ENCODE assay signal across 24 mouse cellular contexts in genomic region chr5:125799622-125800021, GRCm38 (mm10).
A peak's percentile ranks its signal among the peaks of the same experiment; 100 is the strongest.
DNase-seq lines count a peak whose midpoint lies in the region; ATAC-seq and TF ChIP-seq lines count a peak whose summit lies in the region.
"Had no signal": no experiment of that assay in that cellular context is flagged by ENCODE, and none has a peak within 500 bp of the region (broad histone marks: within the 10 kb centered on the region; RNA-seq: fewer than 3 reads in every experiment).

No protein-coding gene starts in this region.

- H3K9ac ChIP-seq in midbrain, embryonic 11.5 days (ENCODE audit: low read length): no peak overlapping the region
- H3K9ac ChIP-seq in midbrain, embryonic 16.5 days (ENCODE audit: low read depth, low read length): no peak overlapping the region
- no peak overlapping the region for H3K9ac ChIP-seq in forebrain, embryonic 11.5 days (ENCODE audit: low read length)
- no peak overlapping the region for H3K9ac ChIP-seq in forebrain, postnatal 0 days
- H3K9ac ChIP-seq: embryonic facial prominence, embryonic 12.5 days; heart, embryonic 12.5 days; hindbrain, embryonic 14.5 days; limb, embryonic 12.5 days; liver, postnatal 0 days had no signal

- H3K4me2 ChIP-seq in midbrain, embryonic 11.5 days: peak overlapping the region; percentile 29
- H3K4me2 ChIP-seq in midbrain, embryonic 16.5 days (ENCODE audit: low read length): no peak overlapping the region
- peak overlapping the region; percentile 36 for H3K4me2 ChIP-seq in forebrain, embryonic 11.5 days (ENCODE audit: low read depth, low read length, severe bottlenecking)
- H3K4me2 ChIP-seq in forebrain, postnatal 0 days (ENCODE audit: low read depth): peak overlapping the region; percentile 19; the same call in 1 of the 2 replicates
- H3K4me2 ChIP-seq: embryonic facial prominence, embryonic 12.5 days; heart, embryonic 12.5 days; hindbrain, embryonic 14.5 days; limb, embryonic 12.5 days; liver, embryonic 11.5 days had no signal

- no peaks in the 10 kb centered on the region for H3K9me3 ChIP-seq in midbrain, embryonic 11.5 days (ENCODE audit: control insufficient read depth, low read length)
- no peaks in the 10 kb centered on the region for H3K9me3 ChIP-seq in midbrain, embryonic 16.5 days (replicated peaks; ENCODE audit: control insufficient read depth, low read length, poor library complexity, severe bottlenecking)
- no peaks in the 10 kb centered on the region for H3K9me3 ChIP-seq in forebrain, embryonic 11.5 days (ENCODE audit: control insufficient read depth, low read length)
- H3K9me3 ChIP-seq in forebrain, postnatal 0 days (ENCODE audit: low read length): no peaks in the 10 kb centered on the region
- H3K9me3 ChIP-seq: embryonic facial prominence, embryonic 12.5 days had no signal

- H3K27me3 ChIP-seq in midbrain, embryonic 11.5 days (ENCODE audit: control insufficient read depth, insufficient read depth, low read length): no peaks in the 10 kb centered on the region
- no peaks in the 10 kb centered on the region for H3K27me3 ChIP-seq in midbrain, embryonic 16.5 days (ENCODE audit: control insufficient read depth, insufficient read depth, low read depth, low read length)
- H3K27me3 ChIP-seq in forebrain, embryonic 11.5 days (ENCODE audit: control insufficient read depth, insufficient read depth, low read length): no peaks in the 10 kb centered on the region
- no peaks in the 10 kb centered on the region for H3K27me3 ChIP-seq in forebrain, postnatal 0 days (ENCODE audit: insufficient read depth, low read length)
- H3K27me3 ChIP-seq: CH12.LX; embryonic facial prominence, embryonic 12.5 days; heart, embryonic 12.5 days; limb, embryonic 12.5 days had no signal

- WGBS in midbrain, embryonic 11.5 days: 20% methylated on average over 4 of the region's 5 CpGs
- WGBS in midbrain, embryonic 16.5 days: 15% methylated on average over 4 of the region's 5 CpGs
- WGBS in forebrain, embryonic 11.5 days: 12% methylated on average over 5 of the region's 5 CpGs
- WGBS in forebrain, postnatal 0 days: 22% methylated on average over 5 of the region's 5 CpGs

- H3K27ac ChIP-seq in midbrain, embryonic 11.5 days (ENCODE audit: low read depth, low read length): no peak overlapping the region
- H3K27ac ChIP-seq in midbrain, embryonic 16.5 days (ENCODE audit: low read length): no peak overlapping the region
- H3K27ac ChIP-seq in forebrain, embryonic 11.5 days (ENCODE audit: low read depth, low read length): no peak overlapping the region
- H3K27ac ChIP-seq in forebrain, postnatal 0 days (ENCODE audit: low read depth, low read length): no peak overlapping the region
- H3K27ac ChIP-seq: embryonic facial prominence, embryonic 12.5 days; hindbrain, embryonic 14.5 days; limb, embryonic 12.5 days; stomach, postnatal 0 days had no signal

- DNase-seq in midbrain, embryonic 11.5 days (ENCODE audit: low spot score, missing footprints): no peak
- no peak for DNase-seq in forebrain, embryonic 11.5 days (ENCODE audit: low spot score)
- DNase-seq in forebrain, postnatal 0 days: no peak
- peak; percentile 27 for DNase-seq in retina, postnatal 1 day
- no peak for DNase-seq in gastrocnemius, adult 8-10 months (ENCODE audit: low spot score in 2 of 2)
- DNase-seq in gastrocnemius, adult 18-20 months (ENCODE audit: low spot score): no peak
- DNase-seq in frontal cortex, postnatal 14 days (ENCODE audit: low spot score in 2 of 2): no peak
- DNase-seq: B cell, adult 2 months; gastrocnemius, postnatal 14 days; heart, adult 11 months; heart, postnatal 10 days; layer of hippocampus, postnatal 36 days; liver, postnatal 0 days; thymus, postnatal 14 days had no signal

- ATAC-seq in midbrain, embryonic 11.5 days (ENCODE audit: low FRiP score): peak; percentile 66
- no peak for ATAC-seq in midbrain, embryonic 16.5 days
- 0 out of 2 replicates have a peak, but pooled peaks have one; percentile 59 for ATAC-seq in forebrain, embryonic 11.5 days (replicated peaks; ENCODE audit: low FRiP score)
- no peak; the same call in 1 of the 2 replicates for ATAC-seq in forebrain, postnatal 0 days
- ATAC-seq: intestine, embryonic 16.5 days; liver, postnatal 0 days; lung, postnatal 0 days had no signal

- TF ChIP-seq CTCF in forebrain, postnatal 0 days (IDR thresholded peaks at IDR 0.05; ENCODE audit: low read depth): peak; percentile 31; the same call in 1 of the 2 replicates

- no peak overlapping the region for H3K4me3 ChIP-seq in midbrain, embryonic 11.5 days (ENCODE audit: low read depth, low read length)
- H3K4me3 ChIP-seq in midbrain, embryonic 16.5 days (ENCODE audit: low read depth, low read length): no peak overlapping the region
- peak overlapping the region; percentile 12; the same call in 1 of the 2 replicates for H3K4me3 ChIP-seq in forebrain, embryonic 11.5 days (ENCODE audit: low read depth, low read length)
- H3K4me3 ChIP-seq in forebrain, postnatal 0 days (ENCODE audit: low read depth, low read length): no peak overlapping the region
- H3K4me3 ChIP-seq: embryonic facial prominence, embryonic 12.5 days; heart, embryonic 12.5 days; limb, embryonic 12.5 days had no signal

- no peaks in the 10 kb centered on the region for H3K36me3 ChIP-seq in midbrain, embryonic 11.5 days (ENCODE audit: control insufficient read depth, insufficient read depth, low read length)
- H3K36me3 ChIP-seq in midbrain, embryonic 16.5 days (ENCODE audit: control insufficient read depth, insufficient read depth, low read length): no peaks in the 10 kb centered on the region
- H3K36me3 ChIP-seq in forebrain, embryonic 11.5 days (ENCODE audit: control insufficient read depth, insufficient read depth, low read length): no peaks in the 10 kb centered on the region
- no peaks in the 10 kb centered on the region for H3K36me3 ChIP-seq in forebrain, postnatal 0 days (ENCODE audit: insufficient read depth)
- H3K36me3 ChIP-seq: embryonic facial prominence, embryonic 12.5 days; heart, embryonic 12.5 days; limb, embryonic 12.5 days had no signal

- 0 out of 2 replicates have a peak, but pooled peaks cover 2% of the 10 kb centered on the region for H3K4me1 ChIP-seq in midbrain, embryonic 11.5 days (ENCODE audit: control insufficient read depth, insufficient read depth, low read length)
- peaks cover 7% of the 10 kb centered on the region for H3K4me1 ChIP-seq in midbrain, embryonic 16.5 days (ENCODE audit: control insufficient read depth, insufficient read depth, low read length)
- 0 out of 2 replicates have a peak, but pooled peaks cover 4% of the 10 kb centered on the region for H3K4me1 ChIP-seq in forebrain, embryonic 11.5 days (replicated peaks; ENCODE audit: control insufficient read depth, insufficient read depth, low read length)
- no peaks in the 10 kb centered on the region for H3K4me1 ChIP-seq in forebrain, postnatal 0 days (ENCODE audit: insufficient read depth)
- H3K4me1 ChIP-seq: embryonic facial prominence, embryonic 12.5 days; heart, embryonic 12.5 days; limb, embryonic 12.5 days had no signal

Comparison
In these comparisons a context has a peak if more than half of its experiments do, and no peak if none do; other contexts are left out.
1. ATAC-seq: peak in midbrain, embryonic 11.5 days (single experiment) and forebrain, embryonic 11.5 days (single experiment); none in midbrain, embryonic 16.5 days (single experiment) and forebrain, postnatal 0 days (single experiment).